8 mouse cellular contexts compared by ENCODE assay signal in genomic region chr6:112197445-112197844, GRCm38 (mm10).
A peak's percentile ranks its signal among the peaks of the same experiment; 100 is the strongest.
DNase-seq lines count a peak whose midpoint lies in the region; ATAC-seq and TF ChIP-seq lines count a peak whose summit lies in the region.

No protein-coding gene starts in this region.

- TF ChIP-seq RAD21 in CH12.LX (IDR thresholded peaks at IDR 0.05; ENCODE audit: low read depth, low read length): peak; percentile 26

- WGBS in forebrain, embryonic 12.5 days: 10% methylated on average over 16 of the region's 16 CpGs
- 12% methylated on average over 16 of the region's 16 CpGs for WGBS in heart, embryonic 16.5 days
- WGBS in liver, embryonic 14.5 days (ENCODE audit: insufficient replicate concordance): 9% methylated on average over 16 of the region's 16 CpGs
- WGBS in neural tube, embryonic 14.5 days: 13% methylated on average over 16 of the region's 16 CpGs

- H3K4me1 ChIP-seq in CH12.LX (ENCODE audit: control insufficient read depth in 1 of 2, insufficient read depth in 2 of 2): no peaks in the 10 kb centered on the region
- H3K4me1 ChIP-seq in forebrain, embryonic 12.5 days: peaks cover 4% of the 10 kb centered on the region; the same call in 1 of the 2 replicates
- peaks cover 4% of the 10 kb centered on the region for H3K4me1 ChIP-seq in heart, embryonic 16.5 days (ENCODE audit: control insufficient read depth, insufficient read depth, low read length)
- no peaks in the 10 kb centered on the region for H3K4me1 ChIP-seq in liver, embryonic 14.5 days (replicated peaks; ENCODE audit: control insufficient read depth in 2 of 2, insufficient read depth in 2 of 2, low read length in 1 of 2)
- H3K4me1 ChIP-seq in neural tube, embryonic 14.5 days (ENCODE audit: control insufficient read depth, insufficient read depth, low read length): no peaks in the 10 kb centered on the region

- H3K36me3 ChIP-seq in CH12.LX (replicated peaks in 1 of 2; ENCODE audit: control insufficient read depth in 1 of 2, insufficient read depth in 1 of 2, low read length in 1 of 2): no peaks in the 10 kb centered on the region
- H3K36me3 ChIP-seq in forebrain, embryonic 12.5 days (replicated peaks): no peaks in the 10 kb centered on the region
- H3K36me3 ChIP-seq in heart, embryonic 16.5 days (ENCODE audit: control insufficient read depth, insufficient read depth): no peaks in the 10 kb centered on the region
- H3K36me3 ChIP-seq in liver, embryonic 14.5 days (replicated peaks; ENCODE audit: control insufficient read depth, insufficient read depth, low read depth): no peaks in the 10 kb centered on the region
- H3K36me3 ChIP-seq in neural tube, embryonic 14.5 days (ENCODE audit: control insufficient read depth, insufficient read depth, low read length): no peaks in the 10 kb centered on the region

- TF ChIP-seq CTCF in CH12.LX (conservative IDR thresholded peaks at IDR 0.05 in 1 of 2, IDR thresholded peaks at IDR 0.05 in 1 of 2; ENCODE audit: low read depth in 2 of 2, low read length in 2 of 2): peak; percentile 53 to 60
- peak; percentile 84 for TF ChIP-seq CTCF in liver, embryonic 14.5 days (IDR thresholded peaks at IDR 0.05; ENCODE audit: low read depth)

- H3K4me3 ChIP-seq in CH12.LX (replicated peaks in 1 of 3; ENCODE audit: low read depth in 2 of 3, low read length in 2 of 3, poor library complexity in 1 of 3): no peak overlapping the region
- no peak overlapping the region for H3K4me3 ChIP-seq in forebrain, embryonic 12.5 days (replicated peaks)
- H3K4me3 ChIP-seq in heart, embryonic 16.5 days (ENCODE audit: low read length): peak overlapping the region; percentile 13
- no peak overlapping the region for H3K4me3 ChIP-seq in liver, embryonic 14.5 days (ENCODE audit: insufficient read depth in 1 of 2, low read depth in 2 of 2, low read length in 2 of 2)
- no peak overlapping the region for H3K4me3 ChIP-seq in neural tube, embryonic 14.5 days (ENCODE audit: low read depth, low read length)

- no peak overlapping the region for H3K9ac ChIP-seq in CH12.LX (ENCODE audit: insufficient read depth, low read depth)
- no peak overlapping the region for H3K9ac ChIP-seq in forebrain, embryonic 12.5 days
- H3K9ac ChIP-seq in heart, embryonic 16.5 days (ENCODE audit: low read length): no peak overlapping the region
- no peak overlapping the region for H3K9ac ChIP-seq in liver, embryonic 14.5 days (replicated peaks)
- H3K9ac ChIP-seq in neural tube, embryonic 14.5 days (replicated peaks; ENCODE audit: low read depth, low read length): no peak overlapping the region

- dilution Hi-C loops in CH12.LX (cut with MboI; ENCODE audit: extremely low pct_ligation_motif_present, extremely low pct_unique_long_range_greater_than_20kb, low sequenced_read_pairs): no loop called here

- TF ChIP-seq POLR2A in CH12.LX (IDR thresholded peaks at IDR 0.05; ENCODE audit: low read depth, low read length): no peak

- peak; percentile 65 for DNase-seq in CH12.LX (ENCODE audit: extremely low read depth)
- peak; percentile 34 for DNase-seq in c-Kit-positive CD71-positive TER-119-negative erythroid progenitor cells, embryonic 14.5 days (ENCODE audit: low read depth)
- DNase-seq in kidney, postnatal 25 days: peak; percentile 83 to 85
- DNase-seq in liver, embryonic 14.5 days (ENCODE audit: low read depth in 3 of 3, low spot score in 3 of 3): peak in 2 of 3 experiments; percentile 15 to 16
- peak; percentile 70 for DNase-seq in testis, postnatal 14 days (ENCODE audit: low spot score)

- no peak overlapping the region for H3K27ac ChIP-seq in CH12.LX (ENCODE audit: insufficient read depth, low read depth)
- H3K27ac ChIP-seq in forebrain, embryonic 12.5 days: no peak overlapping the region
- no peak overlapping the region for H3K27ac ChIP-seq in heart, embryonic 16.5 days (ENCODE audit: low read length)
- H3K27ac ChIP-seq in liver, embryonic 14.5 days: no peak overlapping the region
- no peak overlapping the region for H3K27ac ChIP-seq in neural tube, embryonic 14.5 days (ENCODE audit: low read depth, low read length)

- no peak for TF ChIP-seq EP300 in CH12.LX (IDR thresholded peaks at IDR 0.05; ENCODE audit: low read length)
- TF ChIP-seq EP300 in liver, embryonic 14.5 days (IDR thresholded peaks at IDR 0.05; ENCODE audit: low read depth): no peak

- H3K4me2 ChIP-seq in CH12.LX (ENCODE audit: insufficient read depth, low read depth, poor library complexity, severe bottlenecking): no peak overlapping the region
- H3K4me2 ChIP-seq in forebrain, embryonic 12.5 days: peak overlapping the region; percentile 35
- peak overlapping the region; percentile 48 for H3K4me2 ChIP-seq in heart, embryonic 16.5 days (ENCODE audit: low read depth, low read length)
- H3K4me2 ChIP-seq in liver, embryonic 14.5 days (ENCODE audit: low read depth): no peak overlapping the region
- peak overlapping the region; percentile 6; the same call in 1 of the 2 replicates for H3K4me2 ChIP-seq in neural tube, embryonic 14.5 days (ENCODE audit: low read depth, low read length)

- H3K79me2 ChIP-seq in CH12.LX (replicated peaks; ENCODE audit: control insufficient read depth, extremely low read depth, insufficient read depth, poor library complexity, severe bottlenecking): no peaks in the 10 kb centered on the region

- H3K27me3 ChIP-seq in CH12.LX (replicated peaks): peaks cover 21% of the 10 kb centered on the region
- H3K27me3 ChIP-seq in forebrain, embryonic 12.5 days: no peaks in the 10 kb centered on the region
- H3K27me3 ChIP-seq in heart, embryonic 16.5 days (ENCODE audit: control insufficient read depth, insufficient read depth, low read length): no peaks in the 10 kb centered on the region
- H3K27me3 ChIP-seq in liver, embryonic 14.5 days (ENCODE audit: control insufficient read depth, insufficient read depth, low read length): no peaks in the 10 kb centered on the region
- no peaks in the 10 kb centered on the region for H3K27me3 ChIP-seq in neural tube, embryonic 14.5 days (ENCODE audit: control insufficient read depth, insufficient read depth, low read length)

- H3K9me3 ChIP-seq in CH12.LX (replicated peaks; ENCODE audit: low read length): peaks cover 40% of the 10 kb centered on the region
- no peaks in the 10 kb centered on the region for H3K9me3 ChIP-seq in forebrain, embryonic 12.5 days
- H3K9me3 ChIP-seq in heart, embryonic 16.5 days (replicated peaks; ENCODE audit: control insufficient read depth, low read length): no peaks in the 10 kb centered on the region
- H3K9me3 ChIP-seq in liver, embryonic 14.5 days (ENCODE audit: control insufficient read depth, low read length): no peaks in the 10 kb centered on the region
- no peaks in the 10 kb centered on the region for H3K9me3 ChIP-seq in neural tube, embryonic 14.5 days (ENCODE audit: control insufficient read depth, low read length)

- in situ Hi-C loops in CH12.LX (cut with MboI; ENCODE audit: low pct_ligation_motif_present, low pct_unique_long_range_greater_than_20kb, low sequenced_read_pairs): no loop called here

- ATAC-seq in forebrain, embryonic 12.5 days (ENCODE audit: low FRiP score): peak; percentile 74
- peak; percentile 64; the same call in 1 of the 2 replicates for ATAC-seq in heart, embryonic 16.5 days (replicated peaks; ENCODE audit: extremely low read depth, insufficient read depth, low FRiP score)
- no peak for ATAC-seq in liver, embryonic 14.5 days (ENCODE audit: insufficient read depth)
- peak; percentile 91 for ATAC-seq in neural tube, embryonic 14.5 days (ENCODE audit: low read depth)

TF ChIP-seq in CH12.LX, 34 proteins besides CTCF, POLR2A, EP300 and RAD21:
- no peak for TF ChIP-seq ETS1 (conservative IDR thresholded peaks at IDR 0.05; ENCODE audit: low read depth, low read length)
- no peak for TF ChIP-seq CHD1 (IDR thresholded peaks at IDR 0.05; ENCODE audit: low read depth, low read length)
- peak; percentile 25; the same call in 1 of the 2 replicates for TF ChIP-seq SMC3 (IDR thresholded peaks at IDR 0.05; ENCODE audit: low read depth, low read length)
- no peak for TF ChIP-seq ZNF384 (IDR thresholded peaks at IDR 0.05; ENCODE audit: low read depth, low read length)
- TF ChIP-seq USF2 (conservative IDR thresholded peaks at IDR 0.05; ENCODE audit: low read depth, low read length): no peak

Comparison
In these comparisons a context has a peak if more than half of its experiments do, and no peak if none do; other contexts are left out.
1. DNase-seq: peak in every context shown above with its lines; median percentile 84 in kidney, postnatal 25 days; 70 in testis, postnatal 14 days; 65 in CH12.LX; 34 in c-Kit-positive CD71-positive TER-119-negative erythroid progenitor cells, embryonic 14.5 days; 16 in liver, embryonic 14.5 days.
2. H3K4me2 ChIP-seq: peak in forebrain, embryonic 12.5 days (single experiment), heart, embryonic 16.5 days (single experiment) and neural tube, embryonic 14.5 days (single experiment); none in CH12.LX (single experiment) and liver, embryonic 14.5 days (single experiment).